Mouse (Mus musculus): ENCODE data around the gene Ccdc38. TPM values are rescaled to one million over a fixed set of nuclear protein-coding genes. Genes with fewer than 3 reads are reported as not detected.
"Not testable (repeated sequence)": the region's sequence is repeated elsewhere in the genome, so short reads cannot be mapped to it uniquely, and the experiment has no call there.

Ccdc38 gene
- polyA plus RNA-seq, 1 experiment: not detected

DNA sequence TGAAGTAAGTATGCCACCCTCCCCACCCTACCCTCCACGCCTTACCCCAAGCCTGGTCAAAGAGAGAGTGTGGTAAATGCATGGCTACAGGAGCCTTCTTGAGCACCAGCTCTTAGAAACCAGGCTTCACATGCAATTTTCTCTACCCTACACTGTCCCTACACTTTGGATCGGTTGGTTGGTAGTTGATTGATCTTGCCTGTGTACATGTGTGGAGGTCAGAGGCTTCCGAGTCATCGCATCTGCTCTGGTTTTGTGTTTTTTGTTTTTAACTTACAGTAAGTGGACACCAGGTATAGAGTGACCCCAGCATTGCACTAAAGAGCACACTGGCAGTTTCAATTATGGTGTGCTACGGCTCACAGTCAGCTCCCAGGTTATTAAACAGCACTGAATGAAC, 3.7 kb downstream of the Ccdc38 start:
- H3K4me1 ChIP-seq: peaks cover 37% of the 10 kb centered on the region
- TF ChIP-seq GATA1 (IDR thresholded peaks at IDR 0.05; ENCODE audit: borderline replicate concordance, low read length): no peak
- no peak for TF ChIP-seq FLI1 (IDR thresholded peaks at IDR 0.05; ENCODE audit: low read length)
- H3K4me3 ChIP-seq (replicated peaks): no peak overlapping the region
- no peaks in the 10 kb centered on the region for H3K36me3 ChIP-seq (replicated peaks; ENCODE audit: low read length)
- H3K27me3 ChIP-seq (replicated peaks): peaks cover 4% of the 10 kb centered on the region
- H3K9me3 ChIP-seq: no peaks in the 10 kb centered on the region

DNA sequence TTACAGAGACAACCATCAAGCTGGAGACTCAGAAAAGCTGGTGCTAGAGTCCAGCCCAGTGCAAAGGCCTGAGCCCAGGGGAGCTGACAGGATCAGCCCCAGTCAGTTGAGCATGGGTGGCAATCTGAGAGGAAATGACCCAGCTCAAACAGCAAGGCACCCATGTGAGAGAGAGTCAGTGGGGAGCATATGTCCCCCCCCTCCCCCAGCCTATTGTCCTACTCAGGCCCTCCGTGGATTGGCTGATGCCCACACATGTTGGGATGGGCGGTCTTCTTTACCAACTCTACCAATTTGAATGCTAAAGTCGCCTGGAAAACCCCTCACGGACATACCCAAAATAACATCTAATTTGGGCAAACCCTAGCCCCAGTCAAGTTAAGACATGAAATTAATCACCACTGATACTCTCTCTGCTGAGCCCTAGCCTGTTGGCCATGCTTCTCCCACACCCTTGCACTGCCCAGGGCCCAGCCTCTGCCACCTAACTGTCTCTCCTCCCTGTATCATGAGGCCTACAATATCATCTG, 7.4 kb downstream of the Ccdc38 start:
- TF ChIP-seq GATA1 (IDR thresholded peaks at IDR 0.05; ENCODE audit: borderline replicate concordance, low read length) (no peak), FLI1 (IDR thresholded peaks at IDR 0.05; ENCODE audit: low read length) (no peak)
- no peak overlapping the region for H3K4me3 ChIP-seq (replicated peaks)
- H3K4me1 ChIP-seq: peaks cover 21% of the 10 kb centered on the region
- peaks cover 7% of the 10 kb centered on the region for H3K27me3 ChIP-seq (replicated peaks)
- no peaks in the 10 kb centered on the region for H3K36me3 ChIP-seq (replicated peaks; ENCODE audit: low read length)
- H3K9me3 ChIP-seq: no peaks in the 10 kb centered on the region

DNA sequence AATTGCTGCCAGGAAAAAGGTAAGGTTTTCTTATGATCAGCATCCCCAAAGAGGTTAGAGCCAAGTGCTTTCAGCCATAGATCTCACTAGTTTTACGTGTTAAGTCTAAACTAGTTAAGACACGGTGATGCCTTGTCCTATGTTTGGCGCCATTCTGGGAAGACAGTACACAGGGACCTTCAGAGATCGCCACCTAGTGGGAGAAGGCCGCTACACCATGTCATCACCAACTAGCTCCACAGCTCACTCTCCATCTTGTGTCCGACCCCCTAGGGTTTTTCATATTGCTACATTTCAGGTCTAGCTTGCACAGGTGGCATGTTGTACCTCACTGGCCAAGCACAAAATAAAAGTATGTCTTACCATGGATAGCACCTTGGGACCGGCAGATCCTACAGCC, 8.6 kb downstream of the Ccdc38 start:
- H3K27me3 ChIP-seq (replicated peaks): peaks cover 12% of the 10 kb centered on the region
- H3K36me3 ChIP-seq (replicated peaks; ENCODE audit: low read length): no peaks in the 10 kb centered on the region

DNA sequence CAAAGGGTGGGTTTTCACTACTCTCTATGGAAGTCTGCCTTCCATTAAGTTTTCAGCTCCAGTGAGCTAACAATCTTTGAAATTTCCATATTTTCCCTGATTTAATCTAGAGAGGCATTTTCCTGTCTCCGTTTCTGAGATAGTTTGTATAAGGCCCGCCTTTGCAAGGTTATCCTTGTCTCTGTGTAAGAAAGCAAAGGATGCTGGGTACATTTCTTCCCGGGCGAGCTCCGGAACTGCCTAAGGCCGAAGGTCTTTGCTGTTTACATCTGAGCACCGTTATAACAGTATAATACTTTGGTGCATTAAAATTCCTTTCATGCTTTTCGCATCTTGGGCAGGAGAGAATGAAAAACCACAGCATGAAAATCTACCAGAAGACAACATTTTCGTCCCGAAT, 9.4 kb downstream of the Ccdc38 start:
- no peak overlapping the region for H3K4me3 ChIP-seq (replicated peaks)
- no peaks in the 10 kb centered on the region for H3K36me3 ChIP-seq (replicated peaks; ENCODE audit: low read length)
- TF ChIP-seq GATA1 (IDR thresholded peaks at IDR 0.05; ENCODE audit: borderline replicate concordance, low read length): no peak
- no peak for TF ChIP-seq FLI1 (IDR thresholded peaks at IDR 0.05; ENCODE audit: low read length)
- H3K27me3 ChIP-seq (replicated peaks): peaks cover 15% of the 10 kb centered on the region
- no peaks in the 10 kb centered on the region for H3K9me3 ChIP-seq
- peaks cover 18% of the 10 kb centered on the region for H3K4me1 ChIP-seq

More for the DNA sequence above, 8.6 kb downstream of the Ccdc38 start:
- TF ChIP-seq FLI1 (IDR thresholded peaks at IDR 0.05; ENCODE audit: low read length): no peak
- no peak for TF ChIP-seq GATA1 (IDR thresholded peaks at IDR 0.05; ENCODE audit: borderline replicate concordance, low read length)
- H3K9me3 ChIP-seq: no peaks in the 10 kb centered on the region
- no peak overlapping the region for H3K4me3 ChIP-seq (replicated peaks)
- H3K4me1 ChIP-seq: peaks cover 18% of the 10 kb centered on the region

DNA sequence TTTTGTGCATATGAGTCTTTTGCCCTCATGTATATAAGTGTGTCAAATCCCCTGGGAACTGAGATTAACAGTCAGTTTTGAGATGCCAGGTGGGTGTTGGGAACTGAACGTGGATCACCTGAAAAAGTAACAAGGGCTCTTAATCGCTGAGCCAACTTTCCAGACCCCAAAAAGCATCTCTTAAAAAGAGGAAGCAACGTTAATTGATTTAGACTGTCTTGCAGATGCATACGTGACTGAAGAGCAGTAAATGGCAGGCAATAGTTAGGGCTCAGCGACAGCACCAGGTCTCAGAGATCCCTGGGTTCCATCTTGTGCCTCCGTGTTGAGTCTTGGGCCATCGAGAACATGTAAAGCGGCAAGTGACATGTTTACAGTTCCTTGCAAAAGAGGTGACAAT, 12.2 kb downstream of the Ccdc38 start:
- Histone ChIP-seq H3K4me3 (replicated peaks) (no peak overlapping the region), H3K27me3 (replicated peaks) (peaks cover 18% of the 10 kb centered on the region), H3K4me1 (peaks cover 14% of the 10 kb centered on the region), H3K36me3 (replicated peaks; ENCODE audit: low read length) (no peaks in the 10 kb centered on the region), H3K9me3 (no peaks in the 10 kb centered on the region)
- TF ChIP-seq GATA1 (IDR thresholded peaks at IDR 0.05; ENCODE audit: borderline replicate concordance, low read length) (no peak), FLI1 (IDR thresholded peaks at IDR 0.05; ENCODE audit: low read length) (no peak)

DNA sequence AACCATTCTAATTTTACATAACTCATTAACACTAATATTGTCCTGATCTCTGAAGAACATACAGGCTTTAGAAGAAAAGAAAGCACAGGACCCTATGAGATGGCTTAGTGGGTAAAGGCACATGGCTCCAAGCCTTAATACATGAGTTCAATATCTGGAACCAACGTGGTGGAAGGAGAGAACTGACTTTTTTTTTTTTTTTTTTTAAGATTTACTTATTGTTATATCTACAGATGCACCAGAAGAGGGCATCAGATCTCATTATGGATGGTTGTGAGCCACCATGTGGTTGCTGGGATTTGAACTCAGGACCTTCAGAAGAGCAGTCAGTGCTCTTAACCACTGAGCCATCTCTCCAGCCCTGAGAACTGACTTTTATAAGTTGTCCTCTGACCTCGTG, 17.5 kb downstream of the Ccdc38 start:
- H3K4me1 ChIP-seq; H3K4me3 ChIP-seq (replicated peaks); H3K9me3 ChIP-seq; H3K36me3 ChIP-seq (replicated peaks; ENCODE audit: low read length): not testable (repeated sequence)
- peaks cover 17% of the 10 kb centered on the region for H3K27me3 ChIP-seq (replicated peaks)

DNA sequence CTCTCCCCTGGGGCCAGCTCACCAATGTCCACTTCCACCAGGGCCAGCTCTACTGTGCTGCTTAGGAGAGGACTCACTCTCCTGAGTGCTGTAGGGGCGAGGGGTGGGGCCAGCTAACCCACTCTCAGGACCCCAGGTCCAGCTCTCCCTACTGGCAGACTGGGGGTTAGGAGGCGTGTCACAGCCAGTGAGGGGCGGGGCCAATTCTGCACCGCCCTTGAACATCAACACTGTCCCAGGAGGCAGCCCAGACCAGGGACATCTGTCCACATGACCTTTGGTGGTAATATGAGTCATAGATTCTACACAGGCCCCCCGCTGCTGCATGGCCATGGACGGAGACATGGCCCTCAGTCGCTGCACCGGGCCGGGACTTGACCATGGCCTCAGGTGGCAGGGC, 19.4 kb downstream of the Ccdc38 start:
- Histone ChIP-seq H3K36me3 (replicated peaks; ENCODE audit: low read length) (no peaks in the 10 kb centered on the region), H3K9me3 (peaks cover 6% of the 10 kb centered on the region), H3K27me3 (replicated peaks) (peaks cover 11% of the 10 kb centered on the region), H3K4me1 (no peaks in the 10 kb centered on the region; the same call in 1 of the 2 replicates), H3K4me3 (replicated peaks) (no peak overlapping the region)
- TF ChIP-seq GATA1 (IDR thresholded peaks at IDR 0.05; ENCODE audit: borderline replicate concordance, low read length): no peak
- TF ChIP-seq FLI1 (IDR thresholded peaks at IDR 0.05; ENCODE audit: low read length): no peak

DNA sequence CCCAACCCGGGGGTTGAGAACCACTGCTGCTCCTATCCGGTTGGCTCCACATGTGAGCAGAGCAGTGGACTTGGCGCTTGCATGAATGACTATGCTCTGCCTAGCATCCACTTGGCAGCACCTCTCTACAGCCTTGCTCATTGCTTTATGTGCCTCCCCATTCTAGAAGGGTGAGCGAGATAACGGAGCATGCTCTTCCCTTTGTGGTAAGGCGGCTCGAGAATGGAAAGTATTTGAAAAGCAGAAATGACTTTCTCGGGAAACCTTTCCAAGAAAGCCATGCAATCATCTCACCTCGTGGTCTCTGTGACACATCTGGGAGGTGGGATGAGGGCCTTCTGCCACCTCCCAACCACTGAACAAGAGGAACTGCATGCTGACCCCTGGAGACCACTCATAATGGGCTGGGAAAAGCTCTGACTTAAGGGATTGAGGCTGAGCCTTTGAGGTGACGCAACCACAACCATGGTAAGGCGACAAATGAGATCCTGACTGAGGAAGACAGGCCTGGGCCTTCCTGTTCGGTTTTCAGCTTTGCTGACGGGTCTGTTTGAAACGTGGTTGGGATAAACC, 24.2 kb downstream of the Ccdc38 start:
- TF ChIP-seq FLI1 (IDR thresholded peaks at IDR 0.05; ENCODE audit: low read length): no peak
- TF ChIP-seq GATA1 (IDR thresholded peaks at IDR 0.05; ENCODE audit: borderline replicate concordance, low read length): no peak

DNA sequence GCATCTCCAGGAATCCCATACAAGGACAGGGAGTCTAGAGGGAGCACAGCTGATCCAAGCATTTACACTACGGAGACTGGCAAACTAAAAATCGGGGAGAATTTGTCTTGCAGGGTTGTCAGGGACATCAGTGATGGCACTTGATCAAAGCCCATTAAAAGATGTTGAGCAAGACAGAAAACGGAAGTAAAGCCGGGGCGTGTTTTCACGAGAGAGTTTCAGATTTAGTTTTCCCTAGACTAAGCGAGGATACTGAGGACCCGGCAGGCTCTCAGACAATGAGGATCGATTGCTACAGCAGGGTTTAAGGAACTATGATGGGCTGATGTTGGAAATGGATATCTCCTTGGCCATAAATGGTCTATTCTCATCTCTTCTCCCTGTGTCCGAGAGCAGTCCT, 26.6 kb downstream of the Ccdc38 start:
- Histone ChIP-seq H3K9me3 (no peaks in the 10 kb centered on the region), H3K27me3 (replicated peaks) (peaks cover 8% of the 10 kb centered on the region), H3K4me1 (no peaks in the 10 kb centered on the region; the same call in 1 of the 2 replicates), H3K36me3 (replicated peaks; ENCODE audit: low read length) (no peaks in the 10 kb centered on the region), H3K4me3 (replicated peaks) (no peak overlapping the region)
- TF ChIP-seq FLI1 (IDR thresholded peaks at IDR 0.05; ENCODE audit: low read length) (no peak), GATA1 (IDR thresholded peaks at IDR 0.05; ENCODE audit: borderline replicate concordance, low read length) (no peak)

More for the DNA sequence above, 24.2 kb downstream of the Ccdc38 start:
- Histone ChIP-seq H3K27me3 (replicated peaks) (peaks cover 14% of the 10 kb centered on the region), H3K36me3 (replicated peaks; ENCODE audit: low read length) (no peaks in the 10 kb centered on the region), H3K4me1 (no peaks in the 10 kb centered on the region; the same call in 1 of the 2 replicates), H3K4me3 (replicated peaks) (no peak overlapping the region), H3K9me3 (peaks cover 6% of the 10 kb centered on the region)

DNA sequence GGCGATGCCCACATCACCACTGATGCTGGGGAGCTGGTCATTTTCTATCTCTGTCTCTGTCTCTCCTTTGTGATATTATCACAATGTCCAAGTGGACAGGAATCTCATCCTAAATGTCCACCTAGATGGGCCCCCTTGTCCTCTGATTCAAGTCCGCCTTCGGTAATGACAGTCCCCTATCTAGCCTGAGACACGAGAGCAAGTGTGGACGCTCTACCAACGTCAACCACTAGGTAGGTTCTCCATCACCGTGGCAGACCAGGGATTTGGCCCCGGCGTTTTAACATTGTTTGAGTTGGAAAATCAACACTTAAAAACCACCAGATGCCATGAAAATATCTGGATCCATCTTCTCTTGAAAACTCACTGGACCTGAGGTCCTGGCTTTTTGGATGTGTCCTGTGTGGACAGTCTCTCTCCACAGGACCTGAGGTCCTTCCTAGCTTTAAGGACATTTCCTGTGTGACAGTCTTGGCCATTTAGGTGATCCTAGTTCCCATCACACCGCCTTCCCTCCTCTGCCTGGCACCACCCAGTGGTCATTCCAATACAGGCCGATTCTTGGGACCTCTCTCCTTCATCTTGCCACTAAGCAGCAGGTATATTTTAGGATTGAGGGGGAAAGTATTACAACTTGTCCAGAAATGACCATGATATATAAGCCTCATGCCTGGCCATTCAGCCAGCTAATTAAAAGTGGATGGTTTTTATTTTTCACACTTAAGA, 27.6 kb downstream of the Ccdc38 start:
- peaks cover 8% of the 10 kb centered on the region for H3K27me3 ChIP-seq (replicated peaks)
- H3K9me3 ChIP-seq: no peaks in the 10 kb centered on the region
- no peaks in the 10 kb centered on the region for H3K36me3 ChIP-seq (replicated peaks; ENCODE audit: low read length)
- H3K4me3 ChIP-seq (replicated peaks): no peak overlapping the region
- TF ChIP-seq FLI1 (IDR thresholded peaks at IDR 0.05; ENCODE audit: low read length) (no peak), GATA1 (IDR thresholded peaks at IDR 0.05; ENCODE audit: borderline replicate concordance, low read length) (no peak)
- H3K4me1 ChIP-seq: peaks cover 4% of the 10 kb centered on the region

All from megakaryocyte, embryonic 14.5 days (primary cell).